Mouse (Mus musculus): ENCODE results near the gene Slc5a3. TPM values are rescaled to one million over a fixed set of nuclear protein-coding genes. Genes with fewer than 3 reads are reported as not detected.

Gene Slc5a3
- polyA plus RNA-seq (2014; fragmentation: Illumina TruSeq; extraction: RNeasy Lipid Tissue Mini Kit (QIAGEN cat#74804); ENCODE audit: low replicate concordance), result 4.1 TPM

DNA sequence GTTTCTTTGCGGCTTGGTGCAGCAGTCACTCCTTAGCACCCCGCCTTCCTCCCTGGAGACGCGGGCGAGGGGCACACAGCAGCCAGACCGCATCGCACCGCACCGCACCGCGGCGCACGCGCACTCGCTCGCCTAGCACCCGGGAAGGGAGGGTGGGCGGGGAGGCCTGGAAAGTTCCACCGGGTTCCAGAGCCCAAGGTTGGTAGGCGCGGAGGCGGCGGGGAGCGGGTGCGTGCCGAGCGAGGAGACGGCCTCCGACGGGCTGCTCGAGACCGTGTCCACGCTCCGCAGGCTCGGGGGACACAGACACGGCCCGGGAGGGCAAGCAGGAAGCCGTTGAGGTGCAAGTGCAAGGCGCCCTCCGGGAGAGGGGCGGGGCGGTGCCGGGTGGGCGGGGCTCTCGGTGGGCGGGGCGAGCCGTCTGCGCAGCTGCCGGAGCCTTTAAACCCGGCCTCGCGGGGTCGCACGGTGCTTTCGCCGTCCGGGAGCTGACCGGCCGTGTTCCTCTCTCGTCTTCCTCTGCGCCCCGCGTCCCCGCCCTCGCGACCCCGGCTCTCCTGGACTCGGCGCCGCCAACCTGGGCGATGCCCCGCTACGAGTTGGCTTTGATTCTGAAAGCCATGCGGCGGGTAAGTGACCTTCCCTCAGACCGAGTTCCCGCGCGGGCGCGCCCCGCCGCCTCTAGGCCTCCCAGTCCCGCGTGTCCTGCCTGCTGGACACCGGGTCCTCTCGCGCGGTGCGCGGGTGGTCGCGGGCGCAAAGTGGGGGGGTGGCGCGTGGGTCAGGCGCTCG lies at the start of gene Slc5a3, which contains the start of the genes Mrps6 and Gm49711:
TSS of gene Slc5a3 (plus strand) at position 471 of the 792 bp plus-strand sequence.
TSS of gene Mrps6 (plus strand) at position 419 of the 792 bp plus-strand sequence.
TSS of gene Gm49711 (plus strand) at position 465 of the 792 bp plus-strand sequence.

Other genes starting within 250 kb of the Slc5a3 start
- gene Mrps6, start 52 bp upstream of the Slc5a3 start, polyA plus RNA-seq (2014; fragmentation: Illumina TruSeq; extraction: RNeasy Lipid Tissue Mini Kit (QIAGEN cat#74804); ENCODE audit: low replicate concordance), result 27.9 TPM
- gene Gm49711, start within 50 bp of the Slc5a3 start, polyA plus RNA-seq (2014; fragmentation: Illumina TruSeq; extraction: RNeasy Lipid Tissue Mini Kit (QIAGEN cat#74804); ENCODE audit: low replicate concordance), result not detected
- not detected for gene Kcne2, start 234.1 kb downstream of the Slc5a3 start, polyA plus RNA-seq (2014; fragmentation: Illumina TruSeq; extraction: RNeasy Lipid Tissue Mini Kit (QIAGEN cat#74804); ENCODE audit: low replicate concordance)
- gene Smim11, start 243.0 kb downstream of the Slc5a3 start, polyA plus RNA-seq (2014; fragmentation: Illumina TruSeq; extraction: RNeasy Lipid Tissue Mini Kit (QIAGEN cat#74804); ENCODE audit: low replicate concordance), result 56.3 TPM

All from small intestine, adult 10 weeks (tissue).